Mouse (Mus musculus) G1E (cell line): Measurements from ENCODE around the gene Apol7c.

Experiments used
- CTCF ChIP-seq: IDR thresholded peaks from 2 replicates; pipeline ENCODE4 v1.5.1; 2012; ENCODE audit warnings: low read depth, low read length, inconsistent platforms, mixed read lengths
- GATA1 ChIP-seq: IDR thresholded peaks from 2 replicates; pipeline ENCODE4 v1.6.1; 2012; ENCODE audit warnings: borderline replicate concordance, low read length, inconsistent platforms, mixed read lengths
- GATA2 ChIP-seq: IDR thresholded peaks from 2 replicates; pipeline ENCODE4 v1.6.1; 2012; ENCODE audit warnings: low read depth, low read length, inconsistent platforms, borderline replicate concordance
- POLR2AphosphoS5 ChIP-seq: IDR thresholded peaks from 2 replicates; pipeline ENCODE4 v1.6.1; 2012; ENCODE audit warnings: low read depth, low read length, inconsistent platforms; ENCODE audit not compliant: insufficient replicate concordance
- TAL1 ChIP-seq: conservative IDR thresholded peaks from 2 replicates; pipeline ENCODE4 v1.6.1; 2012; ENCODE audit warnings: low read depth, low read length, inconsistent platforms, mixed read lengths

- TF ChIP-seq POLR2AphosphoS5 = no peak
- no peak for TF ChIP-seq GATA1
- no peak for TF ChIP-seq CTCF
- TF ChIP-seq GATA2 = no peak
- TF ChIP-seq TAL1 = no peak
These were observed 46.2 kb upstream of the Apol7c start for GRCm38 (mm10) chr15:77579311-77579710.
